Mouse (Mus musculus) ES-E14 (cell line): ENCODE measurements around the gene Hcn2. TPM values are rescaled to one million over a fixed set of nuclear protein-coding genes. Genes with fewer than 3 reads are reported as not detected.

Experiments used
- DNase-seq: peaks from one replicate; pipeline ENCODE4 v3.0.0-alpha.2; 2013; ENCODE audit warnings: low read depth, low spot score
- H3K27ac ChIP-seq: 2 replicates; pipeline ENCODE4 v1.5.1; 2012; ENCODE audit warnings: low read depth, mild to moderate bottlenecking, low read length, moderate library complexity, mixed read lengths; ENCODE audit not compliant: poor library complexity, insufficient read depth, severe bottlenecking
- H3K36me3 ChIP-seq: 2 replicates; pipeline ENCODE4 v1.6.1; 2012; ENCODE audit warnings: mild to moderate bottlenecking, low read length, moderate library complexity, mixed read lengths; ENCODE audit not compliant: control insufficient read depth, poor library complexity, insufficient read depth, severe bottlenecking
- H3K4me1 ChIP-seq, 2 experiments: fragments of 150-350 bp in 1 of 2; sonication (generic) in 1 of 2; 2 replicates each; pipeline ENCODE4 v1.6.1; 2012; ENCODE audit warnings: low read length in 2 of 2, mild to moderate bottlenecking in 1 of 2, mixed read lengths in 1 of 2; ENCODE audit not compliant: control insufficient read depth in 2 of 2, insufficient read depth in 2 of 2, poor library complexity in 1 of 2
- H3K4me3 ChIP-seq, 2 experiments: fragments of 150-350 bp in 1 of 2; sonication (generic) in 1 of 2; 2 replicates each; pipeline ENCODE4 v1.5.1; 2012; ENCODE audit warnings: low read length in 2 of 2, low read depth in 1 of 2, mild to moderate bottlenecking in 1 of 2, mixed read lengths in 1 of 2; ENCODE audit not compliant: insufficient read depth in 1 of 2, poor library complexity in 1 of 2, severe bottlenecking in 1 of 2
- H3K9ac ChIP-seq: 2 replicates; pipeline ENCODE4 v1.6.1; 2012; ENCODE audit warnings: low read depth, mild to moderate bottlenecking, low read length, mixed read lengths; ENCODE audit not compliant: poor library complexity, insufficient read depth, severe bottlenecking
- H3K9me3 ChIP-seq: fragments of 150-350 bp; sonication (generic); 2 replicates; pipeline ENCODE4 v1.6.1; 2012; ENCODE audit warnings: low read depth, mild to moderate bottlenecking, low read length; ENCODE audit not compliant: control insufficient read depth, insufficient read depth
- CHD2 ChIP-seq: IDR thresholded peaks from 2 replicates; pipeline ENCODE4 v1.6.1; 2014; ENCODE audit warnings: mild to moderate bottlenecking, low read depth, low read length, inconsistent platforms
- HCFC1 ChIP-seq: IDR thresholded peaks from 2 replicates; pipeline ENCODE4 v1.6.1; 2012; ENCODE audit warnings: low read length, inconsistent platforms, borderline replicate concordance; ENCODE audit not compliant: insufficient read depth
- MAFK ChIP-seq: IDR thresholded peaks from 2 replicates; pipeline ENCODE4 v1.6.1; 2014; ENCODE audit warnings: mild to moderate bottlenecking, low read depth, low read length, inconsistent platforms; ENCODE audit not compliant: insufficient read depth
- ZC3H11A ChIP-seq: IDR thresholded peaks from 2 replicates; pipeline ENCODE4 v1.6.1; 2012; ENCODE audit warnings: low read depth, mild to moderate bottlenecking, inconsistent platforms, low read length, borderline replicate concordance
- ZNF384 ChIP-seq: IDR thresholded peaks from 2 replicates; pipeline ENCODE4 v1.6.1; 2012; ENCODE audit warnings: low read depth, low read length, inconsistent platforms
- in situ Hi-C, 2 experiments: fragments of 600-800 bp; cut with MboI; formaldehyde crosslinking; loops; one replicate each; pipeline ENCODE4 v1.15.1; 2025; ENCODE audit warnings: low sequenced_read_pairs in 2 of 2, inconsistent platforms in 1 of 2; ENCODE audit not compliant: unreplicated experiment in 2 of 2
- total RNA-seq: library from RNA; depleted of rRNA; stranded (reverse); fragments of 300-350 nt; gene quantifications from 2 replicates; pipeline ENCODE4 v1.2.3, GENCODE M21; 2012

The Hcn2 gene
- total RNA-seq, 1 experiment, result 5.0 TPM

DNA sequence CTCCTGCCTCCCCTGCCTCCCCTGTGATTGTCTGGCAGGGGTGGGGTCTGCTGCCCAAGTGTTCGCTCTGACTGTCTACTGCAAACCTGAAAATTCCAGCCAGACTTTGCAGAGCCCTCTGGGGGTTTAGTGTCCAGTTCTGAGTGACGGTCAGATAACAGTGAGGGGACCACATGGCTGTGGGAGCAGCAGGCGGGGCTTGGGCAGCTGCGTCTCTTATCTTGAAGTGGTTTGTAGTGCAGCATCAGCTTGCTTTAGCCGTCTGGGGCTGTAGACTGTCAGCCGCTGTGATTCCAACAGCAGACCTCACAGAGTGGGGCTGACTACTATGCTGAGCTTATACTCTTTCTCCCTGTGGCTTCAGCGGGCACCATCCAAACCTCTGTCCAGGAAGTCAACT is 7.1 kb upstream of the Hcn2 start:
- H3K36me3 ChIP-seq, result peaks cover 45% of the 10 kb centered on the region
- no peak for DNase-seq
- no peak overlapping the region; a peak in 1 of 4 replicates for H3K4me3 ChIP-seq
- in situ Hi-C loops, result no loop called here
- TF ChIP-seq ZC3H11A, result no peak
- no peak for TF ChIP-seq MAFK
- no peak for TF ChIP-seq ZNF384
- no peak for TF ChIP-seq CHD2
- no peak for TF ChIP-seq HCFC1
- H3K27ac ChIP-seq, result no peak overlapping the region
- H3K9ac ChIP-seq, result no peak overlapping the region
- H3K9me3 ChIP-seq, result no peaks in the 10 kb centered on the region
- H3K4me1 ChIP-seq, result peaks cover 9 to 22% of the 10 kb centered on the region in 2 experiments; a peak in 3 of 4 replicates

DNA sequence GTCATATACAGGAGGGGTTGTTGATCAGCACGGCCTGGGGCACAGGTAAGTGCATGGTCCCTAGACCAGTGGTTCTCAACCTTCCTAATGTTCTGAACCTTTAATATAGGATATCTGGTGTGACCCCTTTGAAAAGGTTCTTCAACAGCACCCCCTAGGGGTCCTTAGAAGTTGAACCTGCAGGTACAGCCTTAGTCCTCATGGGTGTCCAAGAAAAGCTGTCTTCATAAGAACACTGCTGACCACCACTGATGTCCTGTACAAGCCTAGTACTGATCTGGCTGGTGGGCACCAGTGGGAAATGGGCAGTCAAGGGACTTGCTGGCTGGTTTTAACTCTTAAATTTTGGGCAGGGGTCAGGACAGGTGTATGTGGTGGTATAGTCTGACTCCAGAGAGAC is 4.4 kb upstream of the Hcn2 start:
- Histone ChIP-seq H3K36me3 (peaks cover 40% of the 10 kb centered on the region), H3K4me3 (no peak overlapping the region), H3K9ac (no peak overlapping the region), H3K4me1 (peaks cover 4 to 13% of the 10 kb centered on the region in 2 experiments; a peak in 3 of 4 replicates), H3K27ac (no peak overlapping the region), H3K9me3 (no peaks in the 10 kb centered on the region)
- in situ Hi-C loops, result no loop called here
- TF ChIP-seq MAFK, result no peak
- no peak for TF ChIP-seq ZC3H11A
- TF ChIP-seq ZNF384, result no peak
- no peak for TF ChIP-seq HCFC1
- no peak for TF ChIP-seq CHD2
- no peak for DNase-seq

DNA sequence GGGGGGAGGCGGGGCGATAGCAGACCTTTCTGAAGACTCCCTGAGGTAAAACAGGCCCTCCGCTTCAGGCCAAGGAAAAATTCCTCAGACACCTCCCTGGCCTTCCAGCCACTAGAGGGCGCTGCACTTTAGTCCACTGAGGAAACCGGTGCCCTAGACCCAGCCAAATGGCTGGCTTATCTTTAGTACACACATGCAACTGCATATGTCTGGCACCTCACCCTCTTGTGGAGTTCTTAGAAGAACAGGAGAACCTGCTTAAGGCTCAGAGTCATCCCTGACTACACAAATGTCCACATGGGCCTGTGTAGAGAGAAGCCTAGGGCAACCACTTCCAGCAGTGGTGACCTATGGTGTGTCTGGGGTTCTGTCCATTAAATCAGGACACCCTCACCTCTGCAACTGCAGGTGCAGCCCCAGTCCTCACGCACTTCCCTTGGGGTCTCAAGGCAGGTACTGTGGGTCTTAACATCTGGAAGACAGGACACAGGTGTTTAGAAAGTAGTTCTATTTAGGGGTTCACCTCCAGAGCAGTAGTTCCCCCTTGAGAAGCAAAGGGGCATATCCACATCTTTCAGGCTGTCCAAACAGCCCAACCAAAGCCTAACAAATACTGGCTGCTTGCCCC is 3.8 kb upstream of the Hcn2 start:
- H3K9me3 ChIP-seq, result no peaks in the 10 kb centered on the region
- in situ Hi-C loops, result no loop called here

DNA sequence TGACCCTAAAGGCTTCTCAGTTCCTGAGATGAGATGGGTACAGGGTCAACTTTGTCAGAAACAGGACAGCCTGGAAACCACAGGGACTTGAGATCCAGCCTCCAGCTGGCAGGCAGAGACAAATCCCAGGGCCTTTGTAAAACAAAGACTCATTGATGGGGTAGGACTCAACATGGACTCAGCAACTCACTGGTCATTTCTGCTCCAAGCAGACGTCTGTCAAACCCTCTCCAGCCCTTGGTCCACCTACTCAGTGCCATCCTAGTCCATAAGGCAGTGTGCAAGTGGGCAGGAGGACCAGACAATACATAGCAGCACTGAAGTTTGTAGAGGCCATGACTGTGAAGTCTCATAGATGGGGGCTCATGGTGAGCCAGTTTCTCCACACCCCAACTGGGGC is 3.3 kb upstream of the Hcn2 start:
- Histone ChIP-seq H3K9me3 (no peaks in the 10 kb centered on the region), H3K4me3 (no peak overlapping the region), H3K36me3 (peaks cover 37% of the 10 kb centered on the region), H3K9ac (no peak overlapping the region), H3K4me1 (peaks cover 0 to 10% of the 10 kb centered on the region in 2 experiments; a peak in 1 of 4 replicates), H3K27ac (no peak overlapping the region)
- in situ Hi-C loops, result no loop called here
- DNase-seq, result no peak
- TF ChIP-seq ZC3H11A, result no peak

More for the DNA sequence above, 3.8 kb upstream of the Hcn2 start:
- TF ChIP-seq MAFK, result no peak
- TF ChIP-seq ZC3H11A, result no peak
- TF ChIP-seq CHD2, result no peak
- no peak for TF ChIP-seq HCFC1
- no peak for TF ChIP-seq ZNF384
- H3K4me3 ChIP-seq, result no peak overlapping the region
- peak; percentile 89 for DNase-seq
- H3K36me3 ChIP-seq, result peaks cover 37% of the 10 kb centered on the region
- H3K27ac ChIP-seq, result no peak overlapping the region
- no peak overlapping the region for H3K9ac ChIP-seq
- H3K4me1 ChIP-seq, result peaks cover under 1 to 8% of the 10 kb centered on the region in 2 experiments; a peak in 2 of 4 replicates

DNA sequence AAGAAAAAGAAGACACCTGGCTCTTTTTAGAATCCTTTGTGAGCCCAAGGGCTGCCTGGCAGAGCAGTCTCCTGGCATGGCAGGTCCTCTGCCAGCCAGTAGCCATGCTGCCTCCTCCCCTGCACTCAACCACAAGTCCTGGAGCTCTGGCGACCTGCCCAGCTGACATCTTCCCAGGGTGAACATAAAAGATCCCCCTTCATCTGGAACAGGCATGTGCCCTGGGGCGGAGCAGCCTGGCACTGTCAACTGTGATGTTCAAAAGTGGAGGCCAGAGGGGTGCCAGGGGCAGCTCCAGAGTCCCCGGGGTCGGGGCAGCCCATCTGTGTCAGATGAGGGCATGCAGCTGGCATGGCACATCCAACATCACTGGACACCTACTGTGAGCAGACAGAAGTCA is 1.4 kb upstream of the Hcn2 start:
- H3K4me3 ChIP-seq, result no peak overlapping the region
- H3K27ac ChIP-seq, result no peak overlapping the region
- TF ChIP-seq MAFK, result no peak
- TF ChIP-seq CHD2, result no peak
- no peak for TF ChIP-seq ZC3H11A
- TF ChIP-seq ZNF384, result no peak
- TF ChIP-seq HCFC1, result no peak
- in situ Hi-C loops, result no loop called here
- peaks cover 19% of the 10 kb centered on the region for H3K36me3 ChIP-seq
- no peaks in the 10 kb centered on the region for H3K9me3 ChIP-seq
- no peak for DNase-seq
- H3K4me1 ChIP-seq, result peaks cover 0 to 6% of the 10 kb centered on the region in 2 experiments; a peak in 1 of 4 replicates
- H3K9ac ChIP-seq, result no peak overlapping the region
